Mouse (Mus musculus): ENCODE results near the gene Gpam. TPM values are rescaled to one million over a fixed set of nuclear protein-coding genes. Genes with fewer than 3 reads are reported as not detected.
"Not testable (repeated sequence)": the region's sequence is repeated elsewhere in the genome, so short reads cannot be mapped to it uniquely, and the experiment has no call there.

The Gpam gene
- 19.3 and 28.7 TPM in 2 replicates for polyA plus RNA-seq (2014; fragmentation: Nextera tagmentation; extraction: Ambion mirVana)

DNA sequence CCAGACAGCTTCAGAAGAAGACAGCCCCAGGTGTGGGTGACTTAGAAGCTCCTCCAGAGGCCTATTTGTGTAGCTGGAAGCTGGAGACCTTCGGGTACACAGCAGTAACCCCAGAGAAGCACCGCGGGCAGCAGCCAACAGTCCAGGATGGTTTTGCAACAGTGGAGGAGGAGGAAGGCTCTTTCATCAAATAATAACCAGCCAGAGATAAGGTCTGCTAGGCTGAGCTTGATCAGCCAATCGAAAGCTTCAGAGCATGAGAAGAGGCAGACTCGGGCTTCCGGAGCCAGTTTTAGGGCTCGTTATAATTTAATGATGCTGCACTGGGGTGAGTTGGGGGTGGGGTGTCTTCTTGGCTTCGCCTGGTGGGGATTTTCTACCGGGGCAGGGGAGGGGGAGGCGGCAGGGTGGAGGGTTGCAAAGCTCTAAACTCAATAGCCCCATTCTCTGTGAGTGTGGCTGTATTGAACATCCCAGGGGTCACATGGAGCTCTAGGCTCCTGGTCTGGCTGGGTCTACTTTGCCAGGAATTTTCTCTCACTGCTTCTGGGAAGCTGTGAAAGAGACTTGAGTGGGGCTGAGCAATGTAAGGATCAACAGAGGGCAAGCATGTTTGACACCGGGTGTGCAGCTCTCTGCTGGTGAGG lies at the start of gene Gpam:
Gene Gpam (minus strand): TSS at position 167 of the 647 bp plus-strand sequence.
- 72% methylated on average over 11 of the region's 11 CpGs for WGBS
- 0 out of 2 replicates have a peak, but pooled peaks cover 4% of the 10 kb centered on the region for H3K4me1 ChIP-seq (ENCODE audit: control insufficient read depth, insufficient read depth, low read length)
- DNase-seq (no peak), ATAC-seq (ENCODE audit: low FRiP score, low TSS enrichment) (no peak)
- no peak within 1 kb of the TSS for H3K4me3 ChIP-seq (replicated peaks; ENCODE audit: low read depth, low read length)
- no peak within 1 kb of the TSS for H3K27ac ChIP-seq (replicated peaks; ENCODE audit: low read depth, low read length)
- H3K36me3 ChIP-seq (ENCODE audit: control insufficient read depth, insufficient read depth, low read length) = no peaks in the 10 kb centered on the region
- H3K4me2 ChIP-seq (ENCODE audit: low read length) = no peak within 1 kb of the TSS
- no peaks in the 10 kb centered on the region for H3K27me3 ChIP-seq (ENCODE audit: control insufficient read depth, insufficient read depth, low read length)
- H3K9ac ChIP-seq (replicated peaks; ENCODE audit: low read length) = no peak within 1 kb of the TSS
- H3K9me3 ChIP-seq (ENCODE audit: control insufficient read depth, low read length) = no peaks in the 10 kb centered on the region

DNA sequence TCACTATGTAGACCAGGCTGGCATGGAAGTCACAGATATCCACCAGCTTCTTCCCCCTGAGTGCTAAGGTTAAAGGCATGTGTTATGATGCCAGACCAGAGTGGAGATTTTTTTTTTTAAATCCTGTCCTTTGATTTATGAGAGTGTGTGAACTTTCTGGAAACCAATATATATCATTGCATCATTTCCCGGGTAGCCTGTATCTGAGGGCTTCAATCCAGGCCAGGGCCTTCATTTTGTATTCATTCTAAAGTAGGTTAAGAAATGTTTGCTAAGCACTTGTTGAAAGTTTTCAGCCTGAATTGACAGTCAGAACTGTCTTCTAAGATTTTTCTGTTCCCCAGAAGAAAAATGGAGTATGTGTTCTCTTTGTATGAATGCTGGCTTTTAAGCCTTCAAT lies 44.5 kb upstream of the Gpam start:
- H3K9ac ChIP-seq (replicated peaks; ENCODE audit: low read length) = no peak overlapping the region
- DNase-seq = no peak
- H3K9me3 ChIP-seq (ENCODE audit: control insufficient read depth, low read length) = no peaks in the 10 kb centered on the region
- H3K27ac ChIP-seq (replicated peaks; ENCODE audit: low read depth, low read length) = no peak overlapping the region
- no peaks in the 10 kb centered on the region for H3K36me3 ChIP-seq (ENCODE audit: control insufficient read depth, insufficient read depth, low read length)
- no peak for ATAC-seq (ENCODE audit: low FRiP score, low TSS enrichment)
- no peak overlapping the region for H3K4me3 ChIP-seq (replicated peaks; ENCODE audit: low read depth, low read length)
- no peaks in the 10 kb centered on the region for H3K4me1 ChIP-seq (ENCODE audit: control insufficient read depth, insufficient read depth, low read length)
- no peak overlapping the region for H3K4me2 ChIP-seq (ENCODE audit: low read length)
- no peaks in the 10 kb centered on the region for H3K27me3 ChIP-seq (ENCODE audit: control insufficient read depth, insufficient read depth, low read length)
- 88% methylated on average over 1 of the region's 1 CpGs for WGBS

DNA sequence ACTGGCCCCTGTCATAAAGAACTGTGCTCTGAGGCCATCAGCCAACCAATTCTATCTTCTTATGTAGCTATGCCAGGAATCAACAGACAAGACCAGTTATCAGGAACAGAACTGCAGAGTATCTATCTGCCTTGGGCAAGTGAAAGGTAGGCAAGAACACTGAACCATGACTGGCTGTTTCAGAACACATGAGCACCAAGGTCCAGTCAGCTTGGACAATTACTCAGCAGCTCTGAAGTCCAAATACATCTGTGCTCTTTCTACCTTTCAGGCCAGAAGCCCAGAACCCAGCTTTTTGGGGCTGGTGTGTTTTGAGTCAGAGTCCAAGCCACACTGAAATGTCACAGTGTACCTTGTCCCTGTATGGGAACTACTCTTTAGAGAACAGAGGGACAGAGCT lies 43.4 kb upstream of the Gpam start:
- Histone ChIP-seq H3K4me3 (replicated peaks; ENCODE audit: low read depth, low read length) (no peak overlapping the region), H3K9ac (replicated peaks; ENCODE audit: low read length) (no peak overlapping the region), H3K4me2 (ENCODE audit: low read length) (no peak overlapping the region), H3K27me3 (ENCODE audit: control insufficient read depth, insufficient read depth, low read length) (no peaks in the 10 kb centered on the region), H3K9me3 (ENCODE audit: control insufficient read depth, low read length) (no peaks in the 10 kb centered on the region), H3K4me1 (ENCODE audit: control insufficient read depth, insufficient read depth, low read length) (no peaks in the 10 kb centered on the region), H3K36me3 (ENCODE audit: control insufficient read depth, insufficient read depth, low read length) (no peaks in the 10 kb centered on the region), H3K27ac (replicated peaks; ENCODE audit: low read depth, low read length) (no peak overlapping the region)
- no peak for DNase-seq
- no peak for ATAC-seq (ENCODE audit: low FRiP score, low TSS enrichment)

DNA sequence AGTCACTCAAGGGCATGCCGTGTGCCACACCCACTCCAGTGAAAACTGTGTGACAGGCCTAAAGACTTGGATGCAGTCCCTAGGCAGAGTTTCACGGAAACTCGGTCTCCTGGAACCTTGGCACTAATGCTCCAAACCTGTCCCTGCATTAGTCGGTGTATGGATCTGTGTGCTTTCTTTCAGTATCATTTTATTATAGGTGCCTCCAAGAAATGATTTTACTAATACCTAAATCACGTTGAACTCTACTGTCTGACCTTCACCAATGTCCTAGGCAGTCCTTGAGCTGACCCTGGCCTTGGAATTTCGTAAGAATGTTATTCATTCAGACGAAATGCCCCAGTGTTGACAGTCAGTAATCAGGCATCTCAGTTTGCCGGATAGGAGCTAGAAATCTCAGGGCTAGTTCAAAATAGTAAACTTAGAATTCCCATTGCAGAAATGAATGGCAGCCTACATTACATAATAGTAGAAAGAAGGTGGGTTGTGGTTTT lies 42.2 kb upstream of the Gpam start:
- H3K27me3 ChIP-seq (ENCODE audit: control insufficient read depth, insufficient read depth, low read length); ATAC-seq (ENCODE audit: low FRiP score, low TSS enrichment): not testable (repeated sequence)

DNA sequence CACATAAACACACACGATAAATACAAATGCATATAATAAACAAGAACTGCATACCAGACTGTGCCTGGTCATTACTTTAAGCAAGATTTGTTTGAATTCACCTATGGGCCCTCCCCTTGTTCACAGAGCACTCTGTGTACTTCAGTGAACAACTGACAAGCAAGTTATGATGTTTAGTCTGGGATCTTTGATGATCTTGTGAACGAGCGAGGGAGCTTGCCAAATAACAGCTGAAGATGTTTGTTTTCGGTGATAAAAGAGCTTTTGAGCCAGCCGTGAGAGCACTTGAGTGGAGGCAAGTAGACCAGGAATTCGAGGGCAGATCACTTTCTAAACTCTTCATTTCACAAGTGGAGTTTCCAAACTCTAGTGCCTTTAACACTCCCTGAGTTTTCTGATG lies 41.3 kb upstream of the Gpam start:
- no peaks in the 10 kb centered on the region for H3K36me3 ChIP-seq (ENCODE audit: control insufficient read depth, insufficient read depth, low read length)
- ATAC-seq (ENCODE audit: low FRiP score, low TSS enrichment) (no peak), DNase-seq (no peak)
- H3K27me3 ChIP-seq (ENCODE audit: control insufficient read depth, insufficient read depth, low read length) = no peaks in the 10 kb centered on the region
- 90% methylated on average over 6 of the region's 6 CpGs for WGBS
- no peak overlapping the region for H3K27ac ChIP-seq (replicated peaks; ENCODE audit: low read depth, low read length)
- H3K4me2 ChIP-seq (ENCODE audit: low read length) = no peak overlapping the region
- H3K9ac ChIP-seq (replicated peaks; ENCODE audit: low read length) = no peak overlapping the region
- no peaks in the 10 kb centered on the region for H3K4me1 ChIP-seq (ENCODE audit: control insufficient read depth, insufficient read depth, low read length)
- no peak overlapping the region for H3K4me3 ChIP-seq (replicated peaks; ENCODE audit: low read depth, low read length)
- H3K9me3 ChIP-seq (ENCODE audit: control insufficient read depth, low read length) = no peaks in the 10 kb centered on the region

More for the DNA sequence above, 42.2 kb upstream of the Gpam start:
- DNase-seq; H3K4me1 ChIP-seq (ENCODE audit: control insufficient read depth, insufficient read depth, low read length); H3K9me3 ChIP-seq (ENCODE audit: control insufficient read depth, low read length); H3K9ac ChIP-seq (replicated peaks; ENCODE audit: low read length); H3K4me2 ChIP-seq (ENCODE audit: low read length); H3K27ac ChIP-seq (replicated peaks; ENCODE audit: low read depth, low read length); H3K36me3 ChIP-seq (ENCODE audit: control insufficient read depth, insufficient read depth, low read length); H3K4me3 ChIP-seq (replicated peaks; ENCODE audit: low read depth, low read length): not testable (repeated sequence)
- 92% methylated on average over 8 of the region's 8 CpGs for WGBS

DNA sequence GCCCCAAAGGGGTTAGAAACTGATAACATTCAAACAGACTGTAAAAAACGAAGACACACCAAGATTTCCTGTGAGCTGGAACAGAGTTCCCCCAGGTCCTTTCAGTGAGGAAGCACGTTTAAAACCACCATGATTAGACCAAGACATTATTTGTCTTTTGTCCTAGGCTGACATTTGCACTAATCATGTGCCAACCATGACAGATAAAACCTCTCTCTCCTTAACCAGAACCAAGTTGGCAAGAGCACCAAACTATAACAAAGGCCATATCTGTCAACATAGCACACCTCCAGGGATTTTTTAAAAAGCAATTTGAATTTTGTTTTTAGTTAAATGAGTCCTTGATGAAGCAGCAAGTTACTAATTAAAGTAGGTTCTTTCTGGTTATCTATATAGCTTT lies 40.7 kb upstream of the Gpam start:
- no peak overlapping the region for H3K4me2 ChIP-seq (ENCODE audit: low read length)
- ATAC-seq (ENCODE audit: low FRiP score, low TSS enrichment) (no peak), DNase-seq (no peak)
- no peaks in the 10 kb centered on the region for H3K9me3 ChIP-seq (ENCODE audit: control insufficient read depth, low read length)
- 66% methylated on average over 2 of the region's 2 CpGs for WGBS
- no peaks in the 10 kb centered on the region for H3K27me3 ChIP-seq (ENCODE audit: control insufficient read depth, insufficient read depth, low read length)
- no peak overlapping the region for H3K27ac ChIP-seq (replicated peaks; ENCODE audit: low read depth, low read length)
- no peaks in the 10 kb centered on the region for H3K36me3 ChIP-seq (ENCODE audit: control insufficient read depth, insufficient read depth, low read length)
- no peaks in the 10 kb centered on the region for H3K4me1 ChIP-seq (ENCODE audit: control insufficient read depth, insufficient read depth, low read length)
- H3K4me3 ChIP-seq (replicated peaks; ENCODE audit: low read depth, low read length) = no peak overlapping the region
- H3K9ac ChIP-seq (replicated peaks; ENCODE audit: low read length) = no peak overlapping the region

DNA sequence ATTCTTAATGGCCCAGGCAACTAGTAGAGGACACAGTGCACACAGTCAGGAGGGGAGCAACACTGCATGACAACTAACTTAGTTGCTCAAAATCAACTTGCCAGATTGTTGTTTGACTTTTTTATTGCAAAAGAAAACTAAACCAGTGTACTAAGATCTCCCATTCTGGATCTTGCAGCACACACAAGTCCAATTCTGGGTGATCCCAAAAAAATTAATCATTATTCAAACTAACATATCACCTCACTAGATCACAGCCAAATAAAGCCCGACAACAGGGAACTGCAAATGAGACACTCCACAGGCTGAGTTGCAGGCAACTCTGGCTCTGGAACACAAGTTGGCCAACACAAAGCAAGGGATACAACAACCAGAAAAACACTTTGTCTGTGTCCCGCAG lies 39.7 kb upstream of the Gpam start:
- ATAC-seq (ENCODE audit: low FRiP score, low TSS enrichment) = no peak
- H3K27ac ChIP-seq (replicated peaks; ENCODE audit: low read depth, low read length) = no peak overlapping the region
- H3K4me3 ChIP-seq (replicated peaks; ENCODE audit: low read depth, low read length) = no peak overlapping the region
- no peaks in the 10 kb centered on the region for H3K9me3 ChIP-seq (ENCODE audit: control insufficient read depth, low read length)
- no peak overlapping the region for H3K9ac ChIP-seq (replicated peaks; ENCODE audit: low read length)
- no peaks in the 10 kb centered on the region for H3K27me3 ChIP-seq (ENCODE audit: control insufficient read depth, insufficient read depth, low read length)
- H3K4me1 ChIP-seq (ENCODE audit: control insufficient read depth, insufficient read depth, low read length) = no peaks in the 10 kb centered on the region
- 93% methylated on average over 2 of the region's 2 CpGs for WGBS
- no peak overlapping the region for H3K4me2 ChIP-seq (ENCODE audit: low read length)
- DNase-seq = no peak
- H3K36me3 ChIP-seq (ENCODE audit: control insufficient read depth, insufficient read depth, low read length) = no peaks in the 10 kb centered on the region

DNA sequence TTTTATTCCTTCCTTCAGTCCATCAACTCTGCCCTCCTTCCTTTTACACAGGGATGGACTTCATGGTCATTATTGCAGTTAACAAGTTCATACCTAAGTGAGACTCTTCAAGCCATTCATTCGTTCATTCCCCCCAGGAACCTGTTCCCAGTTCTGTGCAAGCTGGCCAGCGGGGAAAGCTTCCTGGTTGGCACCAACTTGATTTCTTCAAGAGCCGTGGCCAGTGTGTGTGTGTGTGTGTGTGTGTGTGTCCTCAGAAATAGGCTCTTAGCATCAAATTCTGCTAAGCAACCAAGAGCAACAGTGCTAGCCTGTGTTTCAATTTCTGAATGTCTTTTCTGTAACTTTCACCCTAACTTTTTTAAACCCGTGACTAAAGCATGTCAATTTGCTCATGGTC lies 38.9 kb upstream of the Gpam start:
- no peak for DNase-seq
- no peak overlapping the region for H3K9ac ChIP-seq (replicated peaks; ENCODE audit: low read length)
- WGBS = 84% methylated on average over 4 of the region's 4 CpGs
- no peak overlapping the region for H3K27ac ChIP-seq (replicated peaks; ENCODE audit: low read depth, low read length)
- H3K9me3 ChIP-seq (ENCODE audit: control insufficient read depth, low read length) = no peaks in the 10 kb centered on the region
- ATAC-seq (ENCODE audit: low FRiP score, low TSS enrichment) = no peak
- H3K4me1 ChIP-seq (ENCODE audit: control insufficient read depth, insufficient read depth, low read length) = no peaks in the 10 kb centered on the region
- H3K4me3 ChIP-seq (replicated peaks; ENCODE audit: low read depth, low read length) = no peak overlapping the region
- no peaks in the 10 kb centered on the region for H3K36me3 ChIP-seq (ENCODE audit: control insufficient read depth, insufficient read depth, low read length)
- no peak overlapping the region for H3K4me2 ChIP-seq (ENCODE audit: low read length)
- H3K27me3 ChIP-seq (ENCODE audit: control insufficient read depth, insufficient read depth, low read length) = no peaks in the 10 kb centered on the region

DNA sequence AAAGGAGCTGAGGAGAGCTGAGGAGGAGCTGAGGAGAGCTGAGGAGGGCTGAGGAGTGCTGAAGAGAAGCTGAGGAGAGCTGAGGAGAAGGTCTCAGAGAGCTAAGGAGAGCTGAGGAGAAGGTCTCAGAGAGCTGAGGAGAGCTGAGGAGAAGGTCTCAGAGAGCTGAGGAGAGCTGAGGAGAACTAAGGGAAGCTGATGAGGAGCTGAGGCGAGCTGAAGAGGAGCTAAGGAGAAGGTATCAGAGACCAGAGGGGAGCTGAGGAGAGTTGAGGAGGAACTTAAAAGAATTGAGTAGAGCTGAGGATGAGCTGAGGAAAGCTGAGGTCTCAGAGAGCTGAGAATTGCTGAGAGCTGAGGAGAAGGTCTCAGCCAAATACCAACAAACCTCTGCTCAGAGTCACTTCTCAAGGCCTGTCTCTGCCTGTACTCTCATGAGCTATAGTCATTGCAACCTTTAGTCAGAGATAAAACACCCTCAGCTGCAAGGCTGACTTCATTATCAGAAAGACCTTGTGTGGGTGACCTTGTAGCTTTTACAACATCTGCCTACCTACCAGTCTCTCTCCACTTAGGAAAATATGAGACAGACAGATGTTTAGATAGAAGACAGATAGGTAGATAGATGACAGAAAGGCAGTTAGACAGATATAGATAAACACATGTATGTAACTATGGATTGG lies 38.3 kb upstream of the Gpam start:
- DNase-seq (no peak), ATAC-seq (ENCODE audit: low FRiP score, low TSS enrichment) (no peak)
- WGBS = 72% methylated on average over 1 of the region's 1 CpGs

More for the DNA sequence above, 38.3 kb upstream of the Gpam start:
- no peak overlapping the region for H3K4me2 ChIP-seq (ENCODE audit: low read length)
- no peak overlapping the region for H3K4me3 ChIP-seq (replicated peaks; ENCODE audit: low read depth, low read length)
- H3K4me1 ChIP-seq (ENCODE audit: control insufficient read depth, insufficient read depth, low read length) = no peaks in the 10 kb centered on the region
- H3K36me3 ChIP-seq (ENCODE audit: control insufficient read depth, insufficient read depth, low read length) = no peaks in the 10 kb centered on the region
- H3K9me3 ChIP-seq (ENCODE audit: control insufficient read depth, low read length) = no peaks in the 10 kb centered on the region
- H3K27ac ChIP-seq (replicated peaks; ENCODE audit: low read depth, low read length) = no peak overlapping the region
- H3K9ac ChIP-seq (replicated peaks; ENCODE audit: low read length) = no peak overlapping the region
- no peaks in the 10 kb centered on the region for H3K27me3 ChIP-seq (ENCODE audit: control insufficient read depth, insufficient read depth, low read length)
